Mouse (Mus musculus) erythroblast, adult 5-6 weeks (primary cell): ENCODE measurements around the gene Mnat1. TPM values are rescaled to one million over a fixed set of nuclear protein-coding genes. Genes with fewer than 3 reads are reported as not detected.
"Not testable (repeated sequence)": the region's sequence is repeated elsewhere in the genome, so short reads cannot be mapped to it uniquely, and the experiment has no call there.

ENCODE experiments used
- ATAC-seq: replicated peaks from 2 replicates; pipeline ENCODE4 v1.8.0; 2016; ENCODE audit warnings: moderate number of reproducible peaks, mild to moderate bottlenecking, moderate TSS enrichment, inconsistent platforms; ENCODE audit not compliant: poor library complexity, low FRiP score, severe bottlenecking
- total RNA-seq, 2 experiments: library from RNA; stranded (forward) in 1 of 2; stranded (reverse) in 1 of 2; fragments of 150-400 nt in 1 of 2; fragments of 200-764, 138-1000 nt in 1 of 2; gene quantifications; 2 replicates each; pipeline versions ENCODE4 v1.2.3 to v1.2.4; 2015 to 2017; ENCODE audit warnings: low replicate concordance in 2 of 2

Mnat1 gene
- 7.7 and 8.4 TPM in 2 replicates for total RNA-seq (2015; ENCODE audit: low replicate concordance)
- total RNA-seq (2017; ENCODE audit: low replicate concordance) = 3.9 and 6.0 TPM in 2 replicates

GRCm38 (mm10) chr12:73123093-73124041 is at the start of gene Mnat1:
Mnat1 (plus strand) TSS chr12:73123717.
- ATAC-seq = peak; percentile 85

- ATAC-seq = not testable (repeated sequence)
Measured at GRCm38 (mm10) chr12:73081828-73082227, 41.7 kb upstream of the Mnat1 start.

DNA sequence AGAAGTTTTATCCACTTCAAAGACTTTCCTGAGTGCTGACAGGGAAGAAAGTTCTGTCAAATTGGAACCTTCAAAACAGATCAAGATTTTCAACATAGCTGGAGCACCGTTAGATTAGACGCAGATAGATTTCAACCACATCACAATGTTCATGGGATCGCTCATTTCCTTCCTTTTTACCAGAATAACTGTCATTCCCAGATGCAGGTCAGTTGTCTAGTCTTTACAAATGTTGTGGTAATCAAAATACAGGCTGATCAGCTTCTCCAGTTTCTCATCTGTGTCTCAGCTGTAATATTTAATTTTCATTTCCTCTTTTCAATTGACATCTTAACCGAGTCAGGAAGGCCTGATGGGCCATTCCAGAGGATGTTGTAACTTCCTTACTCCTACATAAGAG is 39.7 kb upstream of the Mnat1 start:
- no peak for ATAC-seq

DNA sequence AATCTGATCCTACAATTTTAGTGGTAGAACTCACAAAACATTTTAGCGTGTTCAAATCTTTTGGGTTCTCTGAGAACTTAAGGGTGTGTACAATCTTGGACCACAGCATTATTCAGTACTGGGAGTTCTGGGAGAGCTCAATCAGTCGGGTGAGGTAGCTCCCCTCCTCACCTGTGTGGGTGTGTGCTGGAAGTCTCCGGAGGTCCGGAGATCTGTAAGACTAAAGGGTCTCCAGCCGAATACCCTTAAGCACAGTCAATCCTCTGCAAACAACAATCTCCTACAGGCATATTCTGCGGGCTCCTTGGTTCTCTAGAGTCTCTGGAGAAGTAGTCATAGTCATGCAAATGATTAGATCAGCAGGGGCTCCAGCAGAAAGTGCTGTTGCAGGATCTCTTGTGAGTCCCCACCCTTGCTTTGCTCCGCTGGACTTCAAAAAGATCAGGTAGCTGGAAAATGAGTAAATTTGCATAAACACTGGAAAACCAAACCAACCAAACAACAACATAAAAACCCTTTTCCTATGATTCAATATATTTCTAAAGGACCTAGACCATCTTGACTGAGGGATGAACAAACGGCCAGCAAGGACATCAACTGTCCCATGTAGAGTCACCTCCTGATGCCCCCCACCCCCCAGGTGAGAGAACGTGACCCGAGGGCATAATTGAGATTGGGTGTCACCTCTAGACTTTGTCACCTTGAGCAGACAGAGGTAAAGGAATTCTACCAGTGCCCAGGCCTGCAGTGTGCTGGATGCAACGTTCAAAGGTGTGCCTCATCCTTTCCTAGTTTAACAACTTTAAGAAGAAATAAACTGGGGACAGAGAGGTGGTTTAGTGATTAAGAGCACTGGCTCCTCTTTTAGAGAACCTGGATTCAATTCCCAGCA is 37.5 kb upstream of the Mnat1 start:
- ATAC-seq = no peak

GRCm38 (mm10) chr12:73087086-73087485 is 36.4 kb upstream of the Mnat1 start:
- no peak for ATAC-seq

GRCm38 (mm10) chr12:73088500-73088899 is 35.0 kb upstream of the Mnat1 start:
- no peak for ATAC-seq

DNA sequence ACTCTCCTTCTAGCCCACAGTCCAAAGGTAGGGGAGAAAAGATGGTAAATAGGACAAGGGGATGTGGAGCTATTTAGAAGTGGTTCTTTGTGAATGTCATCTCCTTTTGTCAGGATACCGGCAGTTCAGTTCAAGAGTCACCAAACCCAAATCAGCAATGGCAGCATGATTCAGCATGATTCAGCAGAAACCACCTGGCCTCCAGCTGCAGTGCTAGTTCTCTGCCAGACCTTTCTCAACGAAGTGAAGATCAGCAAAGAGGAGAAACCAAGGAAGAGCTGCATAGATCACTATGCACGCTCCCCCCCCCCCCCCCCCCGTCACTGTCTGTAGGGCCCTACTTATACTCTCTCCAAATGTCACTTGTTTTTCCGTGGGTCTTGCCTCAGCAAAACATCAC is 34.6 kb upstream of the Mnat1 start:
- ATAC-seq = peak; percentile 95

DNA sequence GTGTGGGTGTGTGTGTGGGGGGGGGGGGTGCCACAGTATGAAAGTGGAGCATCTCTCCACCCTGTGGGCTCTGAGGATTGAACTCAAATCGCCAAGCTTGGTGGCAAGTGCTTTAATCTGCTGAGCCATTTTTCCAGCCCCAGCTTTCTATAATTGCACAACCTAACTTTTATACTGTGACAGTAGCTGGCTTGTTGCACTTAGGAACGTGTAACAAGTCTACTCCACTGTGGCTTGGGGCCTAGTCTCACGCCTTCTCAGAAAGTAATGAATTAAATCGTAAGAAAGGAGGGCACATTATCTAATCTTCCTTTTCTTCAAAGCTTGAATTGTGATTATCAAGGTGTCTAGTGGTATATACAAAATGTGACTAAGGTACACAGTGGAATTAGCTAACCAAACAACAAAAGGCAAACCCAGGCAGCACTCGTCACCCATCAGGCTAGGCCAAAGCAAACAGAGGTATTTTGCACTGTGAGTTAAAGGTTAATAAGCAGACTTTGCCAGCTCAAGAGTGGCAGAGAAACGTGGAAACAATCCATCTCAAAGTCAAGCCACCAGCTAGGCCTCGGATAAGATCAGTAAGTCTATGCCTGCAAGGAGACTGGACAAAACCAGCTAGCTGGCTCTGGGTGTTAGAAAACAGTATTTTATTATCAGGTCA is 32.7 kb upstream of the Mnat1 start:
- no peak for ATAC-seq

DNA sequence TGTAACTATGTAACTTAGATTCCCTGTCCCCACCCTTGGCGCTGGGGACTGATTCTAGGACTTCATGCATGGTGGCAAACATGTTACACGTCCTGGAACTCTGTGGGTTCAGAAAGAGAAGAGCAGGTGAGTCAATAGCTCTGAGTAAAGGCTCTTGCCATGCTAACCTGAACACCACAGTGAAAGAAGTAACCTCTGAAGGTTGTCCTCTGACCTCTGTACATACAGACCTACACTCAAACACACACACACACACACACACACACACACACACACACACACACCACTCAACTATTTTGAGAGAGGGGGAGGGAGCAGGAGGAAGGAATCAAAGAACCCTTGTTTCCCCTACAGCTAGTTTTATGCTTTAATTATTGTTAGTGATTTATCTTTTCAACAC is 29.3 kb upstream of the Mnat1 start:
- ATAC-seq = no peak

DNA sequence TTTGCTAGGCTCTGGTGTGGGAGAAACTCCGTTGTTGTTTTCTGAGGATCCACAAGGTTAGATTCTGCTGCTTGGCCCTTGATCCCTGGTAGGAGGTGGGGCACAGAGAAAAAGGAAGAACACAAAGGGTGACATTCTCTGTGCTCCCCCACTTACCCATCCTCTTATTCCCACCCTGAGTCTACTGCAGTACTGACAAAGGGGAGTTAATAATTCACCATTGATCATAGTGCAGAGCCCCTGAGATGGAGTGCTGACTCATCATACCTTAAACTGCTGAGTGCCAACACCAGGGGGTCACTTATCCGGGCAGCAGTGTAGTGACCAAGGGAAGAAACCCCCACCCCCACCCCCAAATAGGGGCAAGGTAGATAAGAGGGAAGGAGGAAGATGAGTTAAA is 28.9 kb upstream of the Mnat1 start:
- ATAC-seq = no peak

DNA sequence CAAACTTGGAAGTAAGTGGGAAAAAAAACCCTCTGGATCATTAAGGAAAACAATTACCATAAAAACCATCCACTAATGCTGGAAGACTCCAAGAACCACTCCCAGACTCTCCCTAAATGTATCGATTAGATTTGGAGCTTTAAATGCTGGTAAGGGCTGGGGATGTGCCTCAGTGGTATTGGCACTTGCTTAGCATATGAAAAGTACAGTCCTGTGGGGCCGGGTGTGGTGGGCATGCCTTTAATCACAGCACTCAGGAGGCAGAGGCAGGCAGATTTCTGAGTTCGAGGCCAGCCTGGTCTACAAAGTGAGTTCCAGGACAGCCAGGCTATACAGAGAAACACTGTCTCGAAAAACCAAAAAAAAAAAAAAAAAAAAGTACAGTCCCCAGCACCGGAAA is 27.3 kb upstream of the Mnat1 start:
- not testable (repeated sequence) for ATAC-seq

DNA sequence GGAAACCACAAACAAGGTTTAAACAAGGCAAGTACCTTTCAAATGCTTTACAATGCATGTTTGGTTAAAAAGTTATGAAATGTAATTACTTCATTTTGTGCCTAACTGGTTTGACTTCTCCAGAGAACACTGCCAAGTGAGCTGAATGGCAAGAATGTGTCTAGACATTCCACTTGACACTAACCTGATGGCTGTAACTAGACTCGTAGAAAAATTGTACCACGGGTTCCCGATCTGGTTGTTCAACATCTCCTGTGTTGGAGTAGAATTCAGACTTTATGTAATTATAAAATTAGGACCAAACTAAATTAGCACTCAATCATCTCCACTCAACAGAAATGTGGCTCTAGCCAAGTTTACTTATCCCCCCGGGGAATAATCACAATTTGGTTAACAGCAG is 24.9 kb upstream of the Mnat1 start:
- ATAC-seq = no peak

- no peak for ATAC-seq
Measured at GRCm38 (mm10) chr12:73103713-73104112, 19.8 kb upstream of the Mnat1 start.

- ATAC-seq = no peak
Measured at GRCm38 (mm10) chr12:73107821-73108220, 15.7 kb upstream of the Mnat1 start.

- no peak for ATAC-seq
Measured at GRCm38 (mm10) chr12:73110431-73111111, 12.9 kb upstream of the Mnat1 start.

- no peak for ATAC-seq
Measured at GRCm38 (mm10) chr12:73111561-73112325, 11.8 kb upstream of the Mnat1 start.

DNA sequence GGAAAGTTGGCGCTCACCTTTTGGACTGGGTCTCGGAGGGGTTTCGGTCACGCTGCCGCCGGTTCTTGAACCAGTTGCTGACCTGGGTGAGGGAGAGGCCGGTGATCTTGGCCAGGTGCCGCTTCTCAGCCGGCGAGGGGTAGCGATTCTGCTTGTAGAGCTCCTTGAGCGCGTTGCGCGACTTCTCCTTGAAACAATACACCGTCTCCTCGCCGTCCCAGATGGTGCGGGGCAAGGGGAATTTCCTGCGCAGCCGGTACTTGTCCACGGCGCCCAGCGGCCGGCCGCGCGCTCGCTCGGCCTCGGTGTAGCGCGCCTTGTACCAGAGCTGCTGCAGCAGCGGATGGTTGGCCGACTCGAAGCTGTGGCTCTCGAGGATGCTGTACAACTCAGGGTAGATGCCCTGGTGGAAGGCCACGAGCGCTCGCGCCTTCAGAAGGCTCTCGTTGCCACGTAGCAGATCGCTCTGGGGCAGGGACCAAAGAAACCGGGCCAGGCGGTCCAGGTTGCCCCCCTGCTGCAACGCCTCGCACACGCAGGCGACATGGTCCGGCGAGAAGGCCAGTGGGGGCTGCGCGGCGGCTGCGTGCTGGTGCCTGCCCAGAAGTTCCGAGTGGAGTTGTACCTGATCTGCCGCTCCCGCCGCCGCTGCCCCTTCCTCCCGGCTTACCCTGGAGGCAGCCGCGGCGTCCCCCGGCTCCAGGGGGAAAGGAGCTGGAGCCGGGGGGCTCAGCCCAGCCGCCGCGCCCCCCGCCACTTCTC is 11.0 kb upstream of the Mnat1 start:
- ATAC-seq = no peak

DNA sequence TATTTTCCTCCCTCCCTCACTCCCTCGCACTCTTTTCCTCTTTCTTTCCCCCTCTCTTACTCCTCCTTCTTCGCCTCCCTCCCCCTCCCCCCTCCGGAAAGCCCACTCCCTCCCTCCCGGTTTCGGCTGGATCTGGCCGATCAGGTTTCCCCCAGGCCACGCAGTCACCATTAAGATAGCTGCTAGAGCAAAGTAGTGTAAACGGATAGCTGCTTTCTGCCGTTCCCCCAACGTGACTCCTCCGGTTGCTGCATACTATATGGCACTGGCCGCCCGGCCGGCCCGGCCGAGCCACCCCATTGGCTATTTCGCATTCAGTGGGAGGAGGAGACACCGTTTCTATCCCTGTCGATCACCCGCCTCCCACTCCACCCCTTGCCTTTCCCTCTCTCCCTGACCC is 10.3 kb upstream of the Mnat1 start, which contains the start of gene Six4:
TSS of gene Six4 (minus strand) at position 261 of the 400 bp plus-strand sequence.
- ATAC-seq = no peak
